Mouse (Mus musculus): Measurements from ENCODE around the gene Clec4a2. TPM values are rescaled to one million over a fixed set of nuclear protein-coding genes. Genes with fewer than 3 reads are reported as not detected.
"Not testable (repeated sequence)": the region's sequence is repeated elsewhere in the genome, so short reads cannot be mapped to it uniquely, and the experiment has no call there.

The Clec4a2 gene
- polyA plus RNA-seq (2015; fragmentation: Nextera tagmentation; extraction: Ambion mirVana) = 2.3 and 2.5 TPM in 2 replicates

DNA sequence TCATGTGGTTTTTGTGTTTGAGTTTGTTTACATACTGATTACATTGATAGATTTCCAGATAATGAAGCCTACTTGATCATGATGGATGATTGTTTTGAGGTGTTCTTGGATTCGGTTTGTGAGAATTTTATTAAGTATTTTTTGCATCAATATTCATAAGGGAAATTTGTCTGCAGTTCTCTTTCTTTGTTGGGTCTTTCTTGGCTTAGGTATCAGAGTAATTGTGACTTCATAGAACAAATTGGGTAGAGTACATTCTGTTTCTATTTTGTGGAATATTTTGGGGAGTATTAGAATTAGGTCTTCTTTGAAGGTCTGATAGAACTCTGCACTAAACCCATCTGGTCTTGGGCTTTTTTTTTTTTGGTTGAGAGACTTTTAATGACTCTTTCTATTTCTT is at the start of gene Clec4a2:
Gene Clec4a2 (plus strand): TSS at position 301 of the 400 bp plus-strand sequence.
- not testable (repeated sequence) for H3K4me2 ChIP-seq (ENCODE audit: low read depth, low read length); ATAC-seq (replicated peaks; ENCODE audit: extremely low read depth, insufficient read depth, low FRiP score); H3K9me3 ChIP-seq (replicated peaks; ENCODE audit: control insufficient read depth, low read length); H3K27ac ChIP-seq (ENCODE audit: low read length); H3K27me3 ChIP-seq (ENCODE audit: control insufficient read depth, insufficient read depth, low read length); H3K4me3 ChIP-seq (ENCODE audit: low read length); H3K36me3 ChIP-seq (ENCODE audit: control insufficient read depth, insufficient read depth); H3K4me1 ChIP-seq (ENCODE audit: control insufficient read depth, insufficient read depth, low read length); H3K9ac ChIP-seq (ENCODE audit: low read length)
- WGBS = 49% methylated on average over 1 of the region's 1 CpGs

DNA sequence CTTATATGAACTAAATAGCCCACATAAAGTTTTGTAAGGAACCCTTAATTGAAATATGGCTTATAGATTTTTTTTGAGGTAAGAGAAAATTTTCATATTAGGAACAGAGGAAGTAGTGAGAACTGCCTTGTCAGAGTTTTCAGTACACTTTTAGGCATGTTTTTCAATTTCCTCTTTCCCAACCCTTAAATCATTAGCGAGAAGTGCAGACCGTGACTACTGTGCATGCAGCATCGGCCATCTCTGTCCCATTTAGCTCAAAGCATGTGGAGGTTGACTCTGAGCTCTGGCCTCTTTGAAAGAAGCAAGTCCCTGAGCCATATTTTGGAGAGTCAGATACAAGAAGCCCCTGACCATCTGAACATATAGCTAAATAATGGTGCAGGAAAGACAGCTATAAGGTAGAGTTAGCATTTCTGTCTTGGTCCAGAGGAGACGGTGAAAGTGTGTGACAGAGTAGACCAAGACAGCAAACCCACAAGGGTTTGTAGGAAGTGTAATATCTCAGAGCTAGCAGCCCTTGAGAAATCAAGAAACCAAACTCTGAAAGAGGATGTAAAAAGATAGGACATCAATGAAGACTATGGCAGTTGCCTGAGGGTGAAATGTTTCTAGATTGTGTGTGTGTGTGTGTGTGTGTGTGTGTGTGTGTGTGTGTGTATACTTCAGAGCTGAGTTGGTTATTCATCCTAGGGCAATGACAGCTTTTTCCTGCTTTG is 10.9 kb upstream of the Clec4a2 start:
- no peaks in the 10 kb centered on the region for H3K4me1 ChIP-seq (ENCODE audit: control insufficient read depth, insufficient read depth, low read length)
- no peak overlapping the region for H3K9ac ChIP-seq (ENCODE audit: low read length)
- H3K27ac ChIP-seq (ENCODE audit: low read length) = no peak overlapping the region
- H3K27me3 ChIP-seq (ENCODE audit: control insufficient read depth, insufficient read depth, low read length) = no peaks in the 10 kb centered on the region
- H3K36me3 ChIP-seq (ENCODE audit: control insufficient read depth, insufficient read depth) = no peaks in the 10 kb centered on the region
- peaks cover 2% of the 10 kb centered on the region for H3K9me3 ChIP-seq (replicated peaks; ENCODE audit: control insufficient read depth, low read length)
- H3K4me2 ChIP-seq (ENCODE audit: low read depth, low read length) = no peak overlapping the region
- no peak overlapping the region for H3K4me3 ChIP-seq (ENCODE audit: low read length)
- WGBS = 81% methylated on average over 4 of the region's 4 CpGs
- no peak for ATAC-seq (replicated peaks; ENCODE audit: extremely low read depth, insufficient read depth, low FRiP score)

DNA sequence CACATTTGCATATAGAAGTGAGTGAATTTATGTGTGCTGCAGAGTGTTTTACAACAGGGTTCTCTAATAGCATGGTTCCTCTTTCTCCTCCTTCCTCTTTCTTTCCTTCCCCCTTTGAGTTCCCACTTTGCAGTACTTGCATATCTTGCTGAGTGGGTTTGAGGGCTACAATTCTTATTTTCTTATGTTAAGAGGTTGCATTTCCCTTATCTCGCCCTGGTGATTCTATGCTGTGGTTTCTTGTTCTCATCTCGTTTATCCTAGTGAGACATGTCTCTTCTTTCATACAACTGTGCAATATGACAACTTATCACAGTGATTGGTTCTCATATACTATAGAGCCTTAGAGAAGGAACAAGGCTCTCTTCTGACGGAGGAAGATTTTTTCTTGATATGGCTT is 17.0 kb downstream of the Clec4a2 start:
- no peaks in the 10 kb centered on the region for H3K4me1 ChIP-seq (ENCODE audit: control insufficient read depth, insufficient read depth, low read length)
- no peak overlapping the region for H3K4me2 ChIP-seq (ENCODE audit: low read depth, low read length)
- no peak overlapping the region for H3K27ac ChIP-seq (ENCODE audit: low read length)
- no peak overlapping the region for H3K9ac ChIP-seq (ENCODE audit: low read length)
- H3K27me3 ChIP-seq (ENCODE audit: control insufficient read depth, insufficient read depth, low read length) = no peaks in the 10 kb centered on the region
- no peak overlapping the region for H3K4me3 ChIP-seq (ENCODE audit: low read length)
- H3K36me3 ChIP-seq (ENCODE audit: control insufficient read depth, insufficient read depth) = no peaks in the 10 kb centered on the region
- ATAC-seq (replicated peaks; ENCODE audit: extremely low read depth, insufficient read depth, low FRiP score) = no peak
- peaks cover 7% of the 10 kb centered on the region for H3K9me3 ChIP-seq (replicated peaks; ENCODE audit: control insufficient read depth, low read length)
- 53% methylated on average over 3 of the region's 3 CpGs for WGBS

DNA sequence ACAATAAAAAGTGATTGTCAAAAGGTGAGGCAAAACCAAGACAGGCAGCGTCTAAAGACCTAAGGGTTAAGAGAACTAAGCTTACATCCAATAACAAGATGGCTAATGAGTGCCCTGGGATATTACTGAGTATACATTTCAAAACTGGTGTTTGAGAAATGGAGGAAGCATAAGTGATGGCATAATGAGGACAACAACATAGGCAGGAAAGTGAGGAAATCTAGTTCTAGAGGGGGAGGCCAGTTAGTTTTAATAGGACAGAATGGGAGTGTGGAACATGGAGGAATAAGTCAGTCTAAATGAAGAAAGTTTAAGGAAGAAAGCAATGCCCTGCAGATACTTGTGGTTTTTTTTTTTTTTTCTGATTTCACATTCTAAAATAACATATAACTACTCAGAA is 20.9 kb downstream of the Clec4a2 start:
- H3K9ac ChIP-seq (ENCODE audit: low read length) = no peak overlapping the region
- no peak overlapping the region for H3K4me2 ChIP-seq (ENCODE audit: low read depth, low read length)
- no peaks in the 10 kb centered on the region for H3K9me3 ChIP-seq (replicated peaks; ENCODE audit: control insufficient read depth, low read length)
- ATAC-seq (replicated peaks; ENCODE audit: extremely low read depth, insufficient read depth, low FRiP score) = no peak
- H3K4me3 ChIP-seq (ENCODE audit: low read length) = no peak overlapping the region
- H3K36me3 ChIP-seq (ENCODE audit: control insufficient read depth, insufficient read depth) = no peaks in the 10 kb centered on the region
- no peaks in the 10 kb centered on the region for H3K4me1 ChIP-seq (ENCODE audit: control insufficient read depth, insufficient read depth, low read length)
- WGBS = 50% methylated on average over 1 of the region's 1 CpGs
- no peak overlapping the region for H3K27ac ChIP-seq (ENCODE audit: low read length)
- H3K27me3 ChIP-seq (ENCODE audit: control insufficient read depth, insufficient read depth, low read length) = no peaks in the 10 kb centered on the region

DNA sequence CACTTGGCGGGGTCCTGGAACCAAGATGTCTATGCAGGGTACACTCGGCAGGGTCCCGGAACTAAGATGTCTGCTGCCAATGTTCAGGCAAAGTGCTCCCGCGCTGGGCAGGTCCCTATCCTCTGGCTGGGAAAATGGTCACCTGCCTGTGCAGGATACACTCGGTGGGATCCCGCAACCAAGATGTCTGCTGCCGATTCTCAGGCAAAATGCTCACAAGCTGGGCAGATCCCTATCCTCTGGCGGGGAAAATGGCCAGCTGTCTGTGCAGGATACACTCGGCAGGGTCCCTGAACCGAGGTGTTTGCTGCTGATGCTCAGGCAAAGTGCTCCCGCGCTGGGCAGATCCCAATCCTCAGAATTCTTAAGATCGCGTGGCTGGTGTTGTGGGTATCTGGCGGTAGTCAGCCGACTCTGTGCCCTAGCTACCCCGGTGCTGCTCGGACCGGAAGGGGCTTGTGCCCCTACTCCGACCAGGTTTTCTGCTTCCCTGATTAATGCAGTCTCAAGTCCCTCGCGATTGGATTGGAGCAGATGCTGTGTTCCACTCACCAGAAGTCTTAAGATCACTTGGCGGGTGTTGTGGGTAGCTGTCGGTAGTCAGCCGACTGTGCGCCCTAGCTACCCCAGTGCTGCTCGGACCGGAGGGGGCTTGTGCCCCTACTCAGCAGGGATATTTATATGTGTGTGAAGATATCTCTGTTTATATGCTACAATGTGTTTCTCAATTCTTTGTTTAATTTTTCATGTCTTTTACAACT is 31.7 kb downstream of the Clec4a2 start:
- not testable (repeated sequence) for H3K4me1 ChIP-seq (ENCODE audit: control insufficient read depth, insufficient read depth, low read length); H3K36me3 ChIP-seq (ENCODE audit: control insufficient read depth, insufficient read depth); ATAC-seq (replicated peaks; ENCODE audit: extremely low read depth, insufficient read depth, low FRiP score); H3K27ac ChIP-seq (ENCODE audit: low read length); H3K27me3 ChIP-seq (ENCODE audit: control insufficient read depth, insufficient read depth, low read length); H3K9ac ChIP-seq (ENCODE audit: low read length); H3K4me2 ChIP-seq (ENCODE audit: low read depth, low read length); H3K4me3 ChIP-seq (ENCODE audit: low read length); H3K9me3 ChIP-seq (replicated peaks; ENCODE audit: control insufficient read depth, low read length)
- 56% methylated on average over 26 of the region's 29 CpGs for WGBS

DNA sequence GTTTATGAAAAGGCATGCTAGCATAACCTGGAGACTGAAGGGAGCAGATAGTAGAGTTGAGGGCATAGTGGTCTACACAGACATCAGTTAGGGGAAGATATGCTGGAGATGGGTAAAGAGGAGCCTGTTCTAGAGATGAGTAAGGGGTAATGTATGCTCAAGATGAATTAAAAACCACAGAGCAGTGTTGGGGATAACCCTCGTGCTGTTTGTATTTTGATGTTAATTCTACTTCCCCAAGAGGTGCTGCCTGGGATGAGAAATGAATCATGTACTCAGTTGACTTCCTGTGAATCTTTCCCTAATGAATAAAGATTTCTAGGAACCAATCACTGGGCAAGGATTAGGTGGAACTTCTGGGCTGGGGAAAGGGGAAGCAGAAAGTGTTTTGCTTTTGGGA is 63.9 kb downstream of the Clec4a2 start:
- H3K4me3 ChIP-seq (ENCODE audit: low read length) = no peak overlapping the region
- H3K9me3 ChIP-seq (replicated peaks; ENCODE audit: control insufficient read depth, low read length) = no peaks in the 10 kb centered on the region; the same call in 1 of the 2 replicates
- no peaks in the 10 kb centered on the region for H3K27me3 ChIP-seq (ENCODE audit: control insufficient read depth, insufficient read depth, low read length)
- WGBS = 35% methylated on average over 1 of the region's 1 CpGs
- no peaks in the 10 kb centered on the region for H3K36me3 ChIP-seq (ENCODE audit: control insufficient read depth, insufficient read depth)
- H3K4me1 ChIP-seq (ENCODE audit: control insufficient read depth, insufficient read depth, low read length) = no peaks in the 10 kb centered on the region
- H3K27ac ChIP-seq (ENCODE audit: low read length) = no peak overlapping the region
- no peak overlapping the region for H3K4me2 ChIP-seq (ENCODE audit: low read depth, low read length)
- no peak for ATAC-seq (replicated peaks; ENCODE audit: extremely low read depth, insufficient read depth, low FRiP score)
- no peak overlapping the region for H3K9ac ChIP-seq (ENCODE audit: low read length)

DNA sequence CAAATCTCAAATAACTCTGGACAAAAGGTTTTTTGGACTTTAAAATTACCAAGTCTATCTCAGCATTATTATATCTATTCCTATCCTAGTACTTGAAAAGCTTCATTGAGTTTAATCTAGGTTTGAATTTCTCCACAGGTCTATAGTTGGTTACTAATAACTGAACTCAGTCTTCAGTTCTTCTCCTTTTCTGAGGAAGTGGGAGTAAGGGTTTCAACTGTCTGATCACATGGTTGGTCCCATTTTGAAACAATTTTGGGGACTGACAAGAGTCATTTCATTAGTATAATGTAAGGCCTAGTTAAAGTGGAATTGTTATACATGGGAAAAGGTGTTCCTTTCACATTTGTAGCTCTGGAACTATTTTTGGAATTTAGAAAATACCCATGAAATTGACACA is 64.8 kb downstream of the Clec4a2 start:
- no peak overlapping the region for H3K4me3 ChIP-seq (ENCODE audit: low read length)
- H3K27me3 ChIP-seq (ENCODE audit: control insufficient read depth, insufficient read depth, low read length) = no peaks in the 10 kb centered on the region
- no peak overlapping the region for H3K9ac ChIP-seq (ENCODE audit: low read length)
- ATAC-seq (replicated peaks; ENCODE audit: extremely low read depth, insufficient read depth, low FRiP score) = no peak
- no peaks in the 10 kb centered on the region for H3K4me1 ChIP-seq (ENCODE audit: control insufficient read depth, insufficient read depth, low read length)
- H3K36me3 ChIP-seq (ENCODE audit: control insufficient read depth, insufficient read depth) = no peaks in the 10 kb centered on the region
- H3K4me2 ChIP-seq (ENCODE audit: low read depth, low read length) = no peak overlapping the region
- no peak overlapping the region for H3K27ac ChIP-seq (ENCODE audit: low read length)
- no peaks in the 10 kb centered on the region; the same call in 1 of the 2 replicates for H3K9me3 ChIP-seq (replicated peaks; ENCODE audit: control insufficient read depth, low read length)

DNA sequence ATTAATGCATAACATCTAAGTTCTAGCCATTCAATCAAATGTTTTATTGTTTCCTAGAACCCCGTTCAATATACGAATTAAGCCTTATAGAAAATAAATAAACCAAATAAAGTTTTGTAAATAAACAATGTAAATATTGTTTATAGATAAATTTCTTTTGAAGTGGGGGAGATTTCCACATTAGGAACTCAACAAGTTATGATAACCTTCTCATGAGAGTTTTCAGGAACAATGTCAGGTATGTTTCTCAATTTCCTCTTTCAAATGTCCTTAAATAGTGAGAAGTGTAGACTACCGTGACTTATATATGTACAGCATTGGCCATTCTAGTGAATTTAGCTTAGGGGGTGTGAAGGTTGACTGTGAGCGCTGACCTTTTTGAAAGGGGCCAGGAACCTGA is 66.4 kb downstream of the Clec4a2 start, which contains the start of gene Clec4b2:
Gene Clec4b2 (plus strand): TSS at position 301 of the 400 bp plus-strand sequence.
- Histone ChIP-seq H3K9me3 (replicated peaks; ENCODE audit: control insufficient read depth, low read length) (no peaks in the 10 kb centered on the region; the same call in 1 of the 2 replicates), H3K27ac (ENCODE audit: low read length) (no peak within 1 kb of the TSS), H3K27me3 (ENCODE audit: control insufficient read depth, insufficient read depth, low read length) (no peaks in the 10 kb centered on the region), H3K4me2 (ENCODE audit: low read depth, low read length) (no peak within 1 kb of the TSS), H3K9ac (ENCODE audit: low read length) (no peak within 1 kb of the TSS), H3K4me1 (ENCODE audit: control insufficient read depth, insufficient read depth, low read length) (no peaks in the 10 kb centered on the region), H3K4me3 (ENCODE audit: low read length) (no peak within 1 kb of the TSS), H3K36me3 (ENCODE audit: control insufficient read depth, insufficient read depth) (no peaks in the 10 kb centered on the region)
- no peak for ATAC-seq (replicated peaks; ENCODE audit: extremely low read depth, insufficient read depth, low FRiP score)
- 69% methylated on average over 4 of the region's 4 CpGs for WGBS

DNA sequence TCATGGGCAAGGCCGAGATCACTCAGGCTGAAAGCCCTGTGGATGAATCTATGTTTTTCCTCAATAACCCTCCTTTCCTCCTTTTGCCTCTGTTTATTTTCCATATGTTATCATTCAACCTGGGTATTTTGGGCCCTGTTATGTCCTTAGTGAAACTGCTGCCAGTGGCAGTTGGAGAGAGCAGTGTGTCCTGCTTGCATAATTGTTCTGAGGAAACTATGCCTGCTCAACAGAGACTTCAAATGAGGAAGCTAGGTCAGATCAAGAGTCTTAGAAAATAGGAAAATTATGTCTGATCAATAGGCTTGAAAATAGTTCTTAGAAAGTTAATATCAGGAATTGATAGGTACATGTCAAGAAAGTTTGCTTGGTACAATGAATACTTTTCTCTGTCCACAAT is 69.3 kb downstream of the Clec4a2 start:
- ATAC-seq (replicated peaks; ENCODE audit: extremely low read depth, insufficient read depth, low FRiP score) = no peak
- no peak overlapping the region for H3K4me3 ChIP-seq (ENCODE audit: low read length)
- H3K36me3 ChIP-seq (ENCODE audit: control insufficient read depth, insufficient read depth) = no peaks in the 10 kb centered on the region
- no peak overlapping the region for H3K9ac ChIP-seq (ENCODE audit: low read length)
- H3K4me2 ChIP-seq (ENCODE audit: low read depth, low read length) = no peak overlapping the region
- H3K9me3 ChIP-seq (replicated peaks; ENCODE audit: control insufficient read depth, low read length) = no peaks in the 10 kb centered on the region; the same call in 1 of the 2 replicates
- H3K27ac ChIP-seq (ENCODE audit: low read length) = no peak overlapping the region
- H3K27me3 ChIP-seq (ENCODE audit: control insufficient read depth, insufficient read depth, low read length) = no peaks in the 10 kb centered on the region
- H3K4me1 ChIP-seq (ENCODE audit: control insufficient read depth, insufficient read depth, low read length) = no peaks in the 10 kb centered on the region
- 73% methylated on average over 1 of the region's 1 CpGs for WGBS
